Comparison of ENCODE assay signal across 8 mouse cellular contexts in genomic region chr6:124745490-124746295, GRCm38 (mm10). TPM values are rescaled to one million over a fixed set of nuclear protein-coding genes. Genes with fewer than 3 reads are reported as not detected.
DNase-seq lines count a peak whose midpoint lies in the region; ATAC-seq and TF ChIP-seq lines count a peak whose summit lies in the region.

No protein-coding gene starts in this region.

- peak; percentile 92 for TF ChIP-seq EP300 in heart, postnatal 0 days (IDR thresholded peaks at IDR 0.05; ENCODE audit: low read depth)

- under 1% methylated on average over 85 of the region's 85 CpGs for WGBS in forebrain, embryonic 12.5 days
- WGBS in heart, postnatal 0 days = under 1% methylated on average over 77 of the region's 85 CpGs
- under 1% methylated on average over 85 of the region's 85 CpGs for WGBS in liver, embryonic 15.5 days (ENCODE audit: insufficient replicate concordance)
- under 1% methylated on average over 83 of the region's 85 CpGs for WGBS in neural tube, embryonic 11.5 days
- 2% methylated on average over 82 of the region's 85 CpGs for WGBS in stomach, embryonic 16.5 days

- peaks cover 50% of the 10 kb centered on the region for H3K36me3 ChIP-seq in E14TG2a.4 (ENCODE audit: insufficient read depth, low read length)
- peaks cover 67% of the 10 kb centered on the region for H3K36me3 ChIP-seq in forebrain, embryonic 12.5 days (replicated peaks)
- peaks cover 39% of the 10 kb centered on the region for H3K36me3 ChIP-seq in heart, postnatal 0 days (replicated peaks; ENCODE audit: control insufficient read depth, insufficient read depth, low read length)
- no peaks in the 10 kb centered on the region for H3K36me3 ChIP-seq in liver, embryonic 15.5 days (replicated peaks)
- H3K36me3 ChIP-seq in neural tube, embryonic 11.5 days (ENCODE audit: control insufficient read depth, insufficient read depth, low read length) = peaks cover 18% of the 10 kb centered on the region
- peaks cover 15% of the 10 kb centered on the region for H3K36me3 ChIP-seq in stomach, embryonic 16.5 days (ENCODE audit: control insufficient read depth, insufficient read depth, low read length)

- no peaks in the 10 kb centered on the region for H3K9me3 ChIP-seq in E14TG2a.4 (ENCODE audit: low read length)
- H3K9me3 ChIP-seq in forebrain, embryonic 12.5 days = no peaks in the 10 kb centered on the region
- H3K9me3 ChIP-seq in heart, postnatal 0 days (replicated peaks; ENCODE audit: control insufficient read depth, low read length) = no peaks in the 10 kb centered on the region
- no peaks in the 10 kb centered on the region for H3K9me3 ChIP-seq in liver, embryonic 15.5 days (replicated peaks)
- H3K9me3 ChIP-seq in neural tube, embryonic 11.5 days (ENCODE audit: control insufficient read depth, low read length) = no peaks in the 10 kb centered on the region
- H3K9me3 ChIP-seq in stomach, embryonic 16.5 days (replicated peaks; ENCODE audit: control insufficient read depth, low read length) = no peaks in the 10 kb centered on the region

- peak overlapping the region; percentile 92 for H3K27ac ChIP-seq in forebrain, embryonic 12.5 days
- peak overlapping the region; percentile 82 for H3K27ac ChIP-seq in heart, postnatal 0 days (ENCODE audit: low read depth)
- peak overlapping the region; percentile 87 for H3K27ac ChIP-seq in liver, embryonic 15.5 days (replicated peaks)
- peak overlapping the region; percentile 89 for H3K27ac ChIP-seq in neural tube, embryonic 11.5 days (ENCODE audit: low read depth, low read length)
- peak overlapping the region; percentile 92 for H3K27ac ChIP-seq in stomach, embryonic 16.5 days (ENCODE audit: low read length)

- peak overlapping the region; percentile 85 for H3K9ac ChIP-seq in forebrain, embryonic 12.5 days
- peak overlapping the region; percentile 91 for H3K9ac ChIP-seq in heart, postnatal 0 days (replicated peaks; ENCODE audit: low read depth, low read length)
- peak overlapping the region; percentile 92 for H3K9ac ChIP-seq in liver, embryonic 15.5 days
- peak overlapping the region; percentile 74 for H3K9ac ChIP-seq in neural tube, embryonic 11.5 days (ENCODE audit: low read length)
- H3K9ac ChIP-seq in stomach, embryonic 16.5 days (ENCODE audit: low read length) = peak overlapping the region; percentile 92

- peak; percentile 93 for DNase-seq in c-Kit-positive CD71-positive TER-119-positive erythroid progenitor cells, embryonic 14.5 days (ENCODE audit: low spot score)
- DNase-seq in heart, postnatal 0 days (ENCODE audit: low spot score) = peak; percentile 93
- peak; percentile 95 to 96 for DNase-seq in kidney, postnatal 36 days
- DNase-seq in neural tube, embryonic 11.5 days (ENCODE audit: low spot score) = peak; percentile 98

- TF ChIP-seq CTCF in E14TG2a.4 (conservative IDR thresholded peaks at IDR 0.05; ENCODE audit: low read length) = no peak
- TF ChIP-seq CTCF in heart, postnatal 0 days (IDR thresholded peaks at IDR 0.05; ENCODE audit: low read depth) = peak; percentile 89

- peak overlapping the region; percentile 82 for H3K4me3 ChIP-seq in E14TG2a.4 (replicated peaks; ENCODE audit: low read length)
- H3K4me3 ChIP-seq in forebrain, embryonic 12.5 days (replicated peaks) = peak overlapping the region; percentile 54
- H3K4me3 ChIP-seq in heart, postnatal 0 days (ENCODE audit: low read depth, low read length) = peak overlapping the region; percentile 70
- peak overlapping the region; percentile 71 for H3K4me3 ChIP-seq in liver, embryonic 15.5 days (replicated peaks)
- peak overlapping the region; percentile 49 for H3K4me3 ChIP-seq in neural tube, embryonic 11.5 days (ENCODE audit: low read depth, low read length)
- H3K4me3 ChIP-seq in stomach, embryonic 16.5 days (replicated peaks; ENCODE audit: low read length) = peak overlapping the region; percentile 53

- H3K4me2 ChIP-seq in forebrain, embryonic 12.5 days = peak overlapping the region; percentile 92
- peak overlapping the region; percentile 100 for H3K4me2 ChIP-seq in heart, postnatal 0 days (ENCODE audit: low read depth, low read length)
- H3K4me2 ChIP-seq in liver, embryonic 15.5 days = peak overlapping the region; percentile 100
- H3K4me2 ChIP-seq in neural tube, embryonic 11.5 days (ENCODE audit: low read depth) = peak overlapping the region; percentile 88
- H3K4me2 ChIP-seq in stomach, embryonic 16.5 days (ENCODE audit: low read depth, low read length) = peak overlapping the region; percentile 97

- peaks cover 11% of the 10 kb centered on the region for H3K27me3 ChIP-seq in E14TG2a.4 (ENCODE audit: insufficient read depth, low read length)
- no peaks in the 10 kb centered on the region for H3K27me3 ChIP-seq in forebrain, embryonic 12.5 days
- no peaks in the 10 kb centered on the region for H3K27me3 ChIP-seq in heart, postnatal 0 days (ENCODE audit: control insufficient read depth, insufficient read depth, low read length)
- no peaks in the 10 kb centered on the region; the same call in 1 of the 2 replicates for H3K27me3 ChIP-seq in liver, embryonic 15.5 days
- no peaks in the 10 kb centered on the region for H3K27me3 ChIP-seq in neural tube, embryonic 11.5 days (ENCODE audit: control insufficient read depth, insufficient read depth, low read length)
- H3K27me3 ChIP-seq in stomach, embryonic 16.5 days (ENCODE audit: control insufficient read depth, insufficient read depth, low read length) = no peaks in the 10 kb centered on the region

- peaks cover 82% of the 10 kb centered on the region for H3K4me1 ChIP-seq in E14TG2a.4 (replicated peaks; ENCODE audit: low read depth, low read length)
- peaks cover 26% of the 10 kb centered on the region for H3K4me1 ChIP-seq in forebrain, embryonic 12.5 days
- H3K4me1 ChIP-seq in heart, postnatal 0 days (ENCODE audit: control insufficient read depth, insufficient read depth) = 0 out of 2 replicates have a peak, but pooled peaks cover 4% of the 10 kb centered on the region
- H3K4me1 ChIP-seq in liver, embryonic 15.5 days (replicated peaks) = peaks cover 31% of the 10 kb centered on the region
- peaks cover 14% of the 10 kb centered on the region for H3K4me1 ChIP-seq in neural tube, embryonic 11.5 days (ENCODE audit: control insufficient read depth, insufficient read depth, low read length)
- peaks cover 20% of the 10 kb centered on the region for H3K4me1 ChIP-seq in stomach, embryonic 16.5 days (ENCODE audit: control insufficient read depth, insufficient read depth, low read length)

- peak; percentile 84 for ATAC-seq in forebrain, embryonic 12.5 days (ENCODE audit: low FRiP score)
- peak; percentile 82 for ATAC-seq in heart, postnatal 0 days (ENCODE audit: insufficient read depth, low read depth)
- ATAC-seq in liver, embryonic 15.5 days (ENCODE audit: insufficient read depth) = peak; percentile 79
- peak; percentile 75 for ATAC-seq in neural tube, embryonic 11.5 days (ENCODE audit: insufficient read depth, low FRiP score, low TSS enrichment)
- ATAC-seq in stomach, embryonic 16.5 days (ENCODE audit: insufficient read depth, low FRiP score) = peak; percentile 84

RNA-seq across cellular contexts. Expression of gene Grcc10, which starts 4.5 kb away (rescaled TPM):
- 550 and 568 TPM in 2 replicates for polyA plus RNA-seq in forebrain, embryonic 12.5 days (2016; fragmentation: Nextera tagmentation; extraction: Ambion mirVana)
- total RNA-seq in heart, postnatal 0 days (2014; rRNA removed; ENCODE audit: low replicate concordance) = 119 and 153 TPM in 2 replicates
- 492 and 535 TPM in 2 replicates for polyA plus RNA-seq in heart, postnatal 0 days (2015; fragmentation: Nextera tagmentation; extraction: Ambion mirVana)
- polyA plus RNA-seq in liver, embryonic 15.5 days (2015; fragmentation: Nextera tagmentation; extraction: Ambion mirVana) = 75.9 and 76.4 TPM in 2 replicates
- polyA plus RNA-seq in neural tube, embryonic 11.5 days (2014; fragmentation: Nextera tagmentation; extraction: Ambion mirVana) = 456 and 504 TPM in 2 replicates
- polyA plus RNA-seq in stomach, embryonic 16.5 days (2015; fragmentation: Nextera tagmentation; extraction: Ambion mirVana) = 352 and 357 TPM in 2 replicates

RNA-seq across cellular contexts. Expression of gene Ptpn6, which starts 7.2 kb away (rescaled TPM):
- 5.4 and 6.1 TPM in 2 replicates for polyA plus RNA-seq in forebrain, embryonic 12.5 days (2016; fragmentation: Nextera tagmentation; extraction: Ambion mirVana)
- 2.4 and 6.3 TPM in 2 replicates for total RNA-seq in heart, postnatal 0 days (2014; rRNA removed; ENCODE audit: low replicate concordance)
- 4.3 and 4.5 TPM in 2 replicates for polyA plus RNA-seq in heart, postnatal 0 days (2015; fragmentation: Nextera tagmentation; extraction: Ambion mirVana)
- 38.1 and 43.7 TPM in 2 replicates for polyA plus RNA-seq in liver, embryonic 15.5 days (2015; fragmentation: Nextera tagmentation; extraction: Ambion mirVana)
- polyA plus RNA-seq in neural tube, embryonic 11.5 days (2014; fragmentation: Nextera tagmentation; extraction: Ambion mirVana) = 6.9 and 8.0 TPM in 2 replicates
- polyA plus RNA-seq in stomach, embryonic 16.5 days (2015; fragmentation: Nextera tagmentation; extraction: Ambion mirVana) = 19.6 and 20.1 TPM in 2 replicates

RNA-seq across cellular contexts. Expression of gene Gm45234, which starts 10.1 kb away (rescaled TPM):
- polyA plus RNA-seq in forebrain, embryonic 12.5 days (2016; fragmentation: Nextera tagmentation; extraction: Ambion mirVana) = not detected in 2 replicates
- not detected in 2 replicates for total RNA-seq in heart, postnatal 0 days (2014; rRNA removed; ENCODE audit: low replicate concordance)
- polyA plus RNA-seq in heart, postnatal 0 days (2015; fragmentation: Nextera tagmentation; extraction: Ambion mirVana) = not detected in 2 replicates
- polyA plus RNA-seq in liver, embryonic 15.5 days (2015; fragmentation: Nextera tagmentation; extraction: Ambion mirVana) = not detected in 2 replicates
- polyA plus RNA-seq in neural tube, embryonic 11.5 days (2014; fragmentation: Nextera tagmentation; extraction: Ambion mirVana) = not detected in 2 replicates
- not detected in 2 replicates for polyA plus RNA-seq in stomach, embryonic 16.5 days (2015; fragmentation: Nextera tagmentation; extraction: Ambion mirVana)

RNA-seq across cellular contexts. Expression of gene Atn1, which starts 10.6 kb away (rescaled TPM):
- 17.6 and 19.2 TPM in 2 replicates for polyA plus RNA-seq in forebrain, embryonic 12.5 days (2016; fragmentation: Nextera tagmentation; extraction: Ambion mirVana)
- total RNA-seq in heart, postnatal 0 days (2014; rRNA removed; ENCODE audit: low replicate concordance) = 7.8 and 8.5 TPM in 2 replicates
- polyA plus RNA-seq in heart, postnatal 0 days (2015; fragmentation: Nextera tagmentation; extraction: Ambion mirVana) = 5.4 and 6.0 TPM in 2 replicates
- 1.3 and 2.0 TPM in 2 replicates for polyA plus RNA-seq in liver, embryonic 15.5 days (2015; fragmentation: Nextera tagmentation; extraction: Ambion mirVana)
- 11.8 and 12.1 TPM in 2 replicates for polyA plus RNA-seq in neural tube, embryonic 11.5 days (2014; fragmentation: Nextera tagmentation; extraction: Ambion mirVana)
- 12.2 and 13.1 TPM in 2 replicates for polyA plus RNA-seq in stomach, embryonic 16.5 days (2015; fragmentation: Nextera tagmentation; extraction: Ambion mirVana)

RNA-seq across cellular contexts. Expression of gene Eno2, which starts 23.8 kb away (rescaled TPM):
- polyA plus RNA-seq in forebrain, embryonic 12.5 days (2016; fragmentation: Nextera tagmentation; extraction: Ambion mirVana) = 10.5 and 10.6 TPM in 2 replicates
- 1.7 and 4.1 TPM in 2 replicates for total RNA-seq in heart, postnatal 0 days (2014; rRNA removed; ENCODE audit: low replicate concordance)
- 1.3 and 1.5 TPM in 2 replicates for polyA plus RNA-seq in heart, postnatal 0 days (2015; fragmentation: Nextera tagmentation; extraction: Ambion mirVana)
- 0.39 and 0.41 TPM in 2 replicates for polyA plus RNA-seq in liver, embryonic 15.5 days (2015; fragmentation: Nextera tagmentation; extraction: Ambion mirVana)
- polyA plus RNA-seq in neural tube, embryonic 11.5 days (2014; fragmentation: Nextera tagmentation; extraction: Ambion mirVana) = 8.5 and 9.8 TPM in 2 replicates
- polyA plus RNA-seq in stomach, embryonic 16.5 days (2015; fragmentation: Nextera tagmentation; extraction: Ambion mirVana) = 9.3 and 9.8 TPM in 2 replicates

Comparison
In these comparisons a context has a peak if more than half of its experiments do, and no peak if none do; other contexts are left out.
1. Peak in every context shown above with its lines: DNase-seq, ATAC-seq, H3K4me3 ChIP-seq and H3K27ac ChIP-seq.